Mouse (Mus musculus): ENCODE measurements around the gene Galnt4. TPM values are rescaled to one million over a fixed set of nuclear protein-coding genes. Genes with fewer than 3 reads are reported as not detected.

Galnt4 gene
- polyA plus RNA-seq, 1 experiment from 2014 or later = 5.6 TPM

DNA sequence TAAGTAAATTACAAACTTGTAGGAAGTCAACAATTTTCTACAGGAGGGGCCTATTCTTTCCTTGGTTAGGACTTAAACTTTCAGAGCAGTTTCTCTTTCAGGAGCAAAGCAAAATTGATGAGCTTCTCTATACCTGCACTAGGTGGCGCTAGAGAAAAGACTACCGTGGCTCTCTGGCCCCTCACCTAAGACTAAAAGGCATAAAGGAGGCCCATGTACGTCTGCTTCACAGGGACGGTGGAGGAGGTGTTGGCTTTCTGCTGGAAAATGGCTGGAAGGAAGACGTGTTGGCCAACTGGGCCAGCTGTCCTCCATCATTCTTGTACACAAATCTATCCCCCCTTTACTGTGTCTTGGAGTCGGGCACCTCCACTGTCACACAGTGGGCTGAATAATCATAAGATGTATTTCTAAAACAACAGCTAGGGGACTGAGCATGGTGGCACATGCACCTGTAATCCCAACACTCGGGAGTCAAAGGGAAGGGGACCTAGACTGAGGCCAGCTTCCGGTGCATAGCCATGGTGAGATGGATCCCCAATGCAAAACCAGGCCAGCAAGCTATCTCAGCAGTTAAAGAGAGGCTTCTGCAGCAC lies 54.1 kb downstream of the Galnt4 start:
- 39% methylated on average over 8 of the region's 8 CpGs for WGBS
- Histone ChIP-seq H3K27me3 (ENCODE audit: control insufficient read depth, insufficient read depth, low read length) (no peaks in the 10 kb centered on the region), H3K27ac (ENCODE audit: low read length) (no peak overlapping the region), H3K9me3 (replicated peaks; ENCODE audit: control insufficient read depth, low read length) (no peaks in the 10 kb centered on the region), H3K36me3 (ENCODE audit: control insufficient read depth, insufficient read depth) (peaks cover 4% of the 10 kb centered on the region; the same call in 1 of the 2 replicates), H3K9ac (ENCODE audit: low read length) (no peak overlapping the region), H3K4me1 (ENCODE audit: control insufficient read depth, insufficient read depth, low read length) (peaks cover 9% of the 10 kb centered on the region), H3K4me2 (ENCODE audit: low read depth, low read length) (no peak overlapping the region), H3K4me3 (ENCODE audit: low read length) (no peak overlapping the region)
- ATAC-seq (replicated peaks; ENCODE audit: extremely low read depth, insufficient read depth, low FRiP score) = no peak

Other genes with a start within 250 kb of the Galnt4 start
- gene Atp2b1, start 193.8 kb upstream of the Galnt4 start, polyA plus RNA-seq (2015; fragmentation: Nextera tagmentation; extraction: Ambion mirVana) = 88.5 and 93.9 TPM in 2 replicates
- gene Poc1b, start 1.1 kb upstream of the Galnt4 start, polyA plus RNA-seq (2015; fragmentation: Nextera tagmentation; extraction: Ambion mirVana) = 8.1 and 10.0 TPM in 2 replicates
- gene Phxr2, start 18.2 kb downstream of the Galnt4 start, polyA plus RNA-seq (2015; fragmentation: Nextera tagmentation; extraction: Ambion mirVana) = not detected in 2 replicates
- 39.4 and 40.7 TPM in 2 replicates for gene Dusp6, start 155.1 kb downstream of the Galnt4 start, polyA plus RNA-seq (2015; fragmentation: Nextera tagmentation; extraction: Ambion mirVana)

All from heart, embryonic 16.5 days (tissue).